Mouse (Mus musculus) erythroblast, embryonic 14.5 days (primary cell): ENCODE data around the gene Iqgap3.

Experiments used
- GATA1 ChIP-seq: IDR thresholded peaks from 2 replicates; pipeline ENCODE4 v1.6.1; 2012; ENCODE audit warnings: low read length, inconsistent platforms, mixed read lengths
- TAL1 ChIP-seq: IDR thresholded peaks from 3 replicates; pipeline ENCODE4 v1.6.1; 2012; ENCODE audit warnings: low read length, inconsistent platforms, mixed read lengths

DNA sequence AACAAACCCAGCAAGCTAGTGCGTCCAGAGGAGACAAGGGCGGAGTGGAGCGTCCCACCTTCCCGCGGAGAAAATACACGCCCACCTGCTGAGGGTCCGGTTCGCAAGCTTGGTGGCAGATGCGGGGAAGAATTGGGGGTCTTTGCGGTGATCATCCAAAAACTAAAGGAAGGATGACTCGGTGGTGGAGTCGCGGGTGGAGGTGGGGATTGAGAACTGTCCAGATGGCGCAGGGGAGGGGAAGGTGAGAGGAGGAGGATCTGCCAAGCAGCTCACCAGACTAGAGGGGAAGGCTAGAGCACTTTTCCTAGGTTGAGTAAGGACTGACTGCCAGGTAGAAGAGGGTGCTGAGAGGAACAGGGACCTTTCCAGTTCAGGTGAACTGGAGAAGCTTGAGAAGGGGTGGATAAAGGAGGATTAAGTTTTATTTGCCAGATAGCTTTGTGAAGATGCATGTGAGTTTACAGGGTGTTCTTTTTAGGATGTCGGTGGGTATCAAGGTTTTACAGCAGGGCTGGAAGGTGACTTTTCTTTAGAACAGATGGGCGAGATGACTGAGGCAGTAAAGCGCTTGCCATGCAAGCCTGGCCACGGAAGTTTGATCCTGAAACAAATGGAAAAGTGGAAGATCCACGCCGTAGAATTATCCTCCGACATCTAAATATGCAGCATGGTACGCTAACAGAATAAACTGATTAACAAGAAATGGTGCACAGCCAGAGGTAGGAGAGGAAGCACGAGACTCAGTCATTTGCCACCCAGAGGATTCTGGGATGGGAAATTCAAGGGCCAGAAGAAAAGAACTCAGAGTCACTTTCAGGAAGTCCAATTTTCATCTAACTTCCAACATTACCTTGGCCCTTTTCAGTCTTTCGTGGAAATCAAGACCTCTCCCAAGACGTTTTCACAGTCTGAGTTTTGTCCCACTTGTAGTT lies 57.7 kb downstream of the Iqgap3 start:
- TF ChIP-seq GATA1: no peak
- no peak for TF ChIP-seq TAL1
